Mouse (Mus musculus) olfactory bulb, adult 2 months (tissue): Measurements from ENCODE around the gene Msln.

Experiments
- CTCF ChIP-seq: fragments of 200-500 bp; IDR thresholded peaks from 2 replicates; pipeline ENCODE4 v1.5.1; 2012; ENCODE audit warnings: low read depth, mild to moderate bottlenecking, low read length, moderate library complexity; ENCODE audit not compliant: insufficient read depth
- POLR2A ChIP-seq: fragments of 200-500 bp; IDR thresholded peaks from 2 replicates; pipeline ENCODE4 v1.6.1; 2012; ENCODE audit warnings: mild to moderate bottlenecking, low read depth, low read length, moderate library complexity; ENCODE audit not compliant: insufficient read depth

DNA sequence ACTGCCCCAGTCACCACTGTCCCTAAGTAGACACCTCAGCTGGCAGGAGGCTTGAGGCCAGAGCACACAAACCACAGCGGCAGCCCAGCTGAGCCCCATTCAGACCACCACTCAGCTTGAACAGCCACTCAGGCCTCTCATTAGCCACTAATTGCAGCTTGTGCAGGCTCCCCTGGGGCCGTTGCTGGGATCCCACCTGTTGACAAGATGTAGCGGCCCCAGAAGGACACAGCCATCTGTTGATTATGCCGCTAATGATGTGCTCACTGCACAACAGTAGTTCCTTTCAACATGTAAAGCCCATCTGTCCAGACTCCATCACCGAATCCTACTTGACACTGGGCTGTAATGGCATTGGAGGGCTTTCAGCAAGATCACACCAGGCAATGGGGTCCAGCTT is 11.7 kb upstream of the Msln start:
- TF ChIP-seq POLR2A (no peak), CTCF (no peak)
